29 mouse cellular contexts compared by ENCODE assay signal in the genomic region with DNA sequence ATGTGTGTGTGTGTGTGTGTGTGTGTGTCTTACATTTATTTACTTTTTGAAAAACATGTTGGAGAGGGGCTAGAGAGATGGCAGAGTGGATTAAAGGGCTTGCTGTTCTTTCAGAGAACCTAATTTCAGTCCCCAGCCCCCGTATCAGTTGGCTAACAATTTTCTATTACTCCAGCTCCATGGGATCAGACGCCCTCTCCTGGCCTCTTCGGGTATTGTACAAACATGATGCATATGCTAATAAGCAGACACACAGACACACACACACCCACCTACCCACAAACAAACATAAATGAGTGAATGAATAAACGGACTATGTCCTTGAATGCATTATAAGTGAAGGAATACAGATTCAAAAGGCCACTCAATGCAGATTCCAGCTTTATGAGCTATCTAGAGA. TPM values are rescaled to one million over a fixed set of nuclear protein-coding genes. Genes with fewer than 3 reads are reported as not detected.
DNase-seq lines count a peak whose midpoint lies in the region; ATAC-seq and TF ChIP-seq lines count a peak whose summit lies in the region.
"Had no signal": no experiment of that assay in that cellular context is flagged by ENCODE, and none has a peak within 500 bp of the region (broad histone marks: within the 10 kb centered on the region; RNA-seq: fewer than 3 reads in every experiment).

No protein-coding gene starts in this region.

- no peak overlapping the region for H3K4me2 ChIP-seq in intestine, postnatal 0 days (replicated peaks; ENCODE audit: low read depth)
- no peak overlapping the region for H3K4me2 ChIP-seq in intestine, embryonic 15.5 days (replicated peaks)
- H3K4me2 ChIP-seq in lung, embryonic 14.5 days = no peak overlapping the region
- H3K4me2 ChIP-seq in stomach, postnatal 0 days (replicated peaks; ENCODE audit: low read depth) = no peak overlapping the region
- H3K4me2 ChIP-seq: embryonic facial prominence, embryonic 15.5 days; hindbrain, embryonic 12.5 days; kidney, embryonic 15.5 days had no signal

- TF ChIP-seq EP300 in stomach, postnatal 0 days (optimal IDR thresholded peaks at IDR 0.05) = no peak

- H3K9me3 ChIP-seq in intestine, postnatal 0 days (ENCODE audit: control insufficient read depth) = no peaks in the 10 kb centered on the region
- no peaks in the 10 kb centered on the region for H3K9me3 ChIP-seq in intestine, embryonic 15.5 days
- no peaks in the 10 kb centered on the region for H3K9me3 ChIP-seq in lung, embryonic 14.5 days (ENCODE audit: low read depth, low read length)
- H3K9me3 ChIP-seq in stomach, postnatal 0 days (ENCODE audit: control insufficient read depth, low read length) = no peaks in the 10 kb centered on the region
- H3K9me3 ChIP-seq: embryonic facial prominence, embryonic 15.5 days; hindbrain, embryonic 12.5 days; kidney, embryonic 15.5 days had no signal

- no peak for ATAC-seq in intestine, postnatal 0 days
- no peak for ATAC-seq in intestine, embryonic 15.5 days
- ATAC-seq in lung, embryonic 14.5 days (ENCODE audit: insufficient read depth) = no peak
- no peak for ATAC-seq in stomach, postnatal 0 days (ENCODE audit: low FRiP score, low TSS enrichment)
- ATAC-seq: activated CD4-positive, CD25-positive, alpha-beta regulatory T cell, adult 4 months; forebrain, embryonic 16.5 days; inflammation-experienced regulatory T-cells, adult 6 months had no signal

- WGBS in intestine, postnatal 0 days = 90% methylated on average over 4 of the region's 4 CpGs
- WGBS in intestine, embryonic 15.5 days = 85% methylated on average over 4 of the region's 4 CpGs
- 89% methylated on average over 4 of the region's 4 CpGs for WGBS in lung, embryonic 14.5 days
- WGBS in stomach, postnatal 0 days = 88% methylated on average over 4 of the region's 4 CpGs

- H3K27ac ChIP-seq in intestine, postnatal 0 days (ENCODE audit: low read depth, low read length) = no peak overlapping the region
- H3K27ac ChIP-seq in intestine, embryonic 15.5 days = no peak overlapping the region
- no peak overlapping the region for H3K27ac ChIP-seq in lung, embryonic 14.5 days (ENCODE audit: low read depth)
- no peak overlapping the region for H3K27ac ChIP-seq in stomach, postnatal 0 days (replicated peaks)
- H3K27ac ChIP-seq: hindbrain, embryonic 12.5 days; kidney, embryonic 15.5 days; left cerebral cortex, adult 2 months had no signal

- TF ChIP-seq CTCF in intestine, postnatal 0 days (IDR thresholded peaks at IDR 0.05; ENCODE audit: low read depth) = peak; percentile 27; the same call in 1 of the 2 replicates
- 0 out of 2 replicates have a peak, but pooled peaks have one; percentile 31 for TF ChIP-seq CTCF in lung, embryonic 14.5 days (IDR thresholded peaks at IDR 0.05; ENCODE audit: low read depth)
- TF ChIP-seq CTCF in stomach, postnatal 0 days (IDR thresholded peaks at IDR 0.05; ENCODE audit: low read depth) = peak; percentile 42

- H3K27me3 ChIP-seq in intestine, postnatal 0 days (replicated peaks; ENCODE audit: control insufficient read depth, insufficient read depth, low read length) = no peaks in the 10 kb centered on the region
- no peaks in the 10 kb centered on the region for H3K27me3 ChIP-seq in intestine, embryonic 15.5 days (replicated peaks)
- no peaks in the 10 kb centered on the region for H3K27me3 ChIP-seq in lung, embryonic 14.5 days (ENCODE audit: insufficient read depth, low read length)
- no peaks in the 10 kb centered on the region for H3K27me3 ChIP-seq in stomach, postnatal 0 days (ENCODE audit: control insufficient read depth, insufficient read depth, low read length)
- H3K27me3 ChIP-seq: embryonic facial prominence, embryonic 15.5 days; hindbrain, embryonic 12.5 days; kidney, embryonic 15.5 days had no signal

- H3K4me3 ChIP-seq in intestine, postnatal 0 days (ENCODE audit: low read depth, low read length) = no peak overlapping the region
- no peak overlapping the region for H3K4me3 ChIP-seq in intestine, embryonic 15.5 days (replicated peaks)
- H3K4me3 ChIP-seq in lung, embryonic 14.5 days (ENCODE audit: low read depth, low read length) = no peak overlapping the region
- no peak overlapping the region for H3K4me3 ChIP-seq in stomach, postnatal 0 days (ENCODE audit: low read depth, low read length)
- H3K4me3 ChIP-seq: embryonic facial prominence, embryonic 15.5 days; hindbrain, embryonic 12.5 days; kidney, embryonic 15.5 days; left cerebral cortex, adult 2 months; megakaryocyte, embryonic 14.5 days had no signal

- H3K9ac ChIP-seq in intestine, postnatal 0 days (ENCODE audit: low read depth, low read length) = no peak overlapping the region
- H3K9ac ChIP-seq in intestine, embryonic 15.5 days = no peak overlapping the region
- H3K9ac ChIP-seq in lung, embryonic 14.5 days = no peak overlapping the region
- H3K9ac ChIP-seq in stomach, postnatal 0 days (ENCODE audit: low read length) = no peak overlapping the region
- H3K9ac ChIP-seq: embryonic facial prominence, embryonic 15.5 days; hindbrain, embryonic 12.5 days; kidney, embryonic 15.5 days had no signal

- no peaks in the 10 kb centered on the region for H3K4me1 ChIP-seq in intestine, postnatal 0 days (replicated peaks; ENCODE audit: control insufficient read depth, insufficient read depth, low read length)
- H3K4me1 ChIP-seq in intestine, embryonic 15.5 days (replicated peaks) = no peaks in the 10 kb centered on the region
- peaks cover 6% of the 10 kb centered on the region; the same call in 1 of the 2 replicates for H3K4me1 ChIP-seq in lung, embryonic 14.5 days (ENCODE audit: insufficient read depth)
- H3K4me1 ChIP-seq in stomach, postnatal 0 days (replicated peaks; ENCODE audit: control insufficient read depth, insufficient read depth) = no peaks in the 10 kb centered on the region

- H3K36me3 ChIP-seq in intestine, postnatal 0 days (ENCODE audit: control insufficient read depth, insufficient read depth) = no peaks in the 10 kb centered on the region
- H3K36me3 ChIP-seq in intestine, embryonic 15.5 days = no peaks in the 10 kb centered on the region
- H3K36me3 ChIP-seq in lung, embryonic 14.5 days (ENCODE audit: insufficient read depth) = no peaks in the 10 kb centered on the region
- no peaks in the 10 kb centered on the region for H3K36me3 ChIP-seq in stomach, postnatal 0 days (ENCODE audit: control insufficient read depth, insufficient read depth, low read length)
- H3K36me3 ChIP-seq: embryonic facial prominence, embryonic 15.5 days; hindbrain, embryonic 12.5 days; kidney, embryonic 15.5 days had no signal

- DNase-seq in lung, embryonic 14.5 days = no peak
- no peak for DNase-seq in lung, postnatal 10 days
- peak; percentile 39 for DNase-seq in ES-CJ7 (ENCODE audit: low read depth, low spot score)
- DNase-seq in stomach, postnatal 0 days (ENCODE audit: low spot score) = no peak
- DNase-seq in adrenal gland, postnatal 4 days (ENCODE audit: low spot score in 2 of 2) = no peak
- DNase-seq: adrenal gland, adult 8-10 months; cerebellum, adult 2 months; cerebellum, postnatal 25 days; embryo, embryonic 11 days; gastrocnemius, postnatal 25 days; kidney, postnatal 4 days; layer of hippocampus, adult 9-11 months; lung, postnatal 36 days; midbrain, embryonic 14.5 days; thymus, postnatal 36 days had no signal

RNA-seq across cellular contexts. Expression of a gene that starts 49.4 kb away (rescaled TPM):
- polyA plus RNA-seq in intestine, postnatal 0 days (2015; fragmentation: Nextera tagmentation; extraction: Ambion mirVana) = not detected in 2 replicates
- not detected in 2 replicates for polyA plus RNA-seq in intestine, embryonic 15.5 days (2015; fragmentation: Nextera tagmentation; extraction: Ambion mirVana)
- not detected in 2 replicates for polyA plus RNA-seq in lung, embryonic 14.5 days (2014; fragmentation: Nextera tagmentation; extraction: Ambion mirVana)
- polyA plus RNA-seq in stomach, postnatal 0 days (2015; fragmentation: Nextera tagmentation; extraction: Ambion mirVana) = not detected in 2 replicates
- under 1 TPM; 0.23 to 0.34 TPM for total RNA-seq in adrenal gland, postnatal 4 days (2021)
- total RNA-seq: heart, postnatal 25 days had no signal
- polyA plus RNA-seq: activated CD4-positive, CD25-positive, alpha-beta regulatory T cell, adult 4 months; C2C12; embryonic facial prominence, embryonic 15.5 days; heart, embryonic 14.5 days; inflammation-experienced regulatory T-cells, adult 6 months; kidney, embryonic 15.5 days; liver, embryonic 16.5 days had no signal
